Mouse (Mus musculus): ENCODE data around the gene Auts2. TPM values are rescaled to one million over a fixed set of nuclear protein-coding genes. Genes with fewer than 3 reads are reported as not detected.

Auts2 gene
- polyA plus RNA-seq, 1 experiment from 2014 or later = 47.7 TPM

DNA sequence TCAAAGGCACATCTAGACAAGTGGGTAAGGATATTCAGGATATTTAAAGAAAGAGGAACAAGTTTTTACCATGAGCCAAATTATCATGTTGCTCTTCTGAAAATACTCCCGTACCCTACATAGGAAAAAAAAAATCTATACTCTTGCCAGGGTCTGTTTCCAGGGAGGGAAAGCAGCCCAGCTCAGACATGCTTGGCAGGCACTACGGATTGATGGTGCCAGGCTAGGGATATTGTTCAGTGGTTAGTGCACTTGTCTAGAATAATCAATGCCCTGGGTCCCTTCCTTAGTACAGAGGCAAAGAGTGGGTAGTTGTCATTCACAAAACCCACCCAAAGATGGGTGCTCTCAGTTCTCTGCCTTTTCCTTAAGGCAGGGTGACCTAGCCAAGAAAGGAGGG lies 90.8 kb downstream of the Auts2 start:
- Histone ChIP-seq H3K4me1 (ENCODE audit: control insufficient read depth, insufficient read depth, low read length) (peaks cover 5% of the 10 kb centered on the region; the same call in 1 of the 2 replicates), H3K36me3 (ENCODE audit: control insufficient read depth, insufficient read depth, low read length) (no peaks in the 10 kb centered on the region), H3K9me3 (ENCODE audit: control insufficient read depth, low read depth, low read length) (no peaks in the 10 kb centered on the region), H3K4me3 (ENCODE audit: low read depth, low read length) (no peak overlapping the region), H3K4me2 (replicated peaks; ENCODE audit: low read depth, low read length) (no peak overlapping the region), H3K27ac (ENCODE audit: low read length) (no peak overlapping the region), H3K27me3 (ENCODE audit: control insufficient read depth, insufficient read depth, low read length) (no peaks in the 10 kb centered on the region), H3K9ac (replicated peaks; ENCODE audit: low read depth, low read length) (no peak overlapping the region)
- 87% methylated on average over 2 of the region's 2 CpGs for WGBS
- no peak for ATAC-seq (ENCODE audit: insufficient number of reproducible peaks, insufficient read depth, low FRiP score, low read depth)

DNA sequence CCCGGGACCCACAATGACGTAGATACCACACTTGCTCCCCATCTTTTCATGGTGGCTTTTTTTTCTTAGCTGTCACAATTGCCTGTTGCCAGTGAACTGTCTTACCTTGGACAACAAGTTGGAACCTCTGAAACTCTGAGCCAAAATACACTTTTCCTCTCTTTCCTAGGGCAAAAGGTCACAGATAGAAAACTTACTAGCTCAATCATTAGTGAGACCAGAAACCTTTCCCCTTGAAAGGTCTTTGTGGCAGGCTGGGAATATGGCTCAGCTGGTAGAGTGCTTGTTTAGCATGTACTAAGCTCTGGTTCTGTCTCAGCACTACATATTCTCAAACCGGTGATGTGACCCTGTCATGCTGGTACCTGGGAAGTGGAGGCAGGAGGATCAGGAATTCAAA lies 93.1 kb downstream of the Auts2 start:
- Histone ChIP-seq H3K9me3 (ENCODE audit: control insufficient read depth, low read depth, low read length) (no peaks in the 10 kb centered on the region), H3K27ac (ENCODE audit: low read length) (no peak overlapping the region), H3K4me1 (ENCODE audit: control insufficient read depth, insufficient read depth, low read length) (peaks cover 9% of the 10 kb centered on the region; the same call in 1 of the 2 replicates), H3K4me2 (replicated peaks; ENCODE audit: low read depth, low read length) (no peak overlapping the region), H3K36me3 (ENCODE audit: control insufficient read depth, insufficient read depth, low read length) (no peaks in the 10 kb centered on the region), H3K9ac (replicated peaks; ENCODE audit: low read depth, low read length) (no peak overlapping the region), H3K27me3 (ENCODE audit: control insufficient read depth, insufficient read depth, low read length) (no peaks in the 10 kb centered on the region), H3K4me3 (ENCODE audit: low read depth, low read length) (no peak overlapping the region)
- 98% methylated on average over 3 of the region's 3 CpGs for WGBS
- ATAC-seq (ENCODE audit: insufficient number of reproducible peaks, insufficient read depth, low FRiP score, low read depth) = no peak

DNA sequence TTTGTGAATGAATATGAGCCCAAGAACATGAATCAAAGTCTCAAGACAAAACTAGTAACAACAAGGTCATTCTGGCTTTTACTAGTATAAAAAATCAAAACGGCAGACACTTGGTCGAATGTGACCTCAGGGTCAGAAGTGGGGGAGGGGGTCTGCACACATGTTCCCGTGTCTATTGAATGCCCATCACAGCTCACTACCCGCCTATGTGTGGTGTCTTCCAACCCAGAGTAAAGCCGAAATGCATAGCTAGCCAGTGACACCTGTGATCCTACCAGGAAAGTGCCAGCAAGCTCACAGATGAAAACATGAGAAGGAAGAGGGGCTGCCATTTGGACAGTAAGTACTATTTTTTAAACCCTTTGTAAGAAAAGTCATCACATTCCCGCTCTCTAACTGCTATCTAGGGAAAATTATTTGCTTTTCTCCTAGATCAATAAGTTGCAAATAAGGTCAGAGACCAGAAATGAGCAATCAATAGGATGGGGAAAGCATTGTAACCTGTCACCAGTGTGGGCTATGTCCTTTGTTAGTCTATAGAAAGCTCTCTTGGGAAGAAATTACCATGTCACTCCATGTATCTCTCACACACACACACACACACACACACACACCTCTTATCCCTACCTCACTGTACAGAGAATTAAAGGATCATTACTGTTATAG lies 94.6 kb downstream of the Auts2 start:
- no peak for ATAC-seq (ENCODE audit: insufficient number of reproducible peaks, insufficient read depth, low FRiP score, low read depth)
- peaks cover 9% of the 10 kb centered on the region; the same call in 1 of the 2 replicates for H3K4me1 ChIP-seq (ENCODE audit: control insufficient read depth, insufficient read depth, low read length)
- H3K27me3 ChIP-seq (ENCODE audit: control insufficient read depth, insufficient read depth, low read length) = no peaks in the 10 kb centered on the region
- H3K27ac ChIP-seq (ENCODE audit: low read length) = no peak overlapping the region
- no peak overlapping the region for H3K9ac ChIP-seq (replicated peaks; ENCODE audit: low read depth, low read length)
- no peaks in the 10 kb centered on the region for H3K9me3 ChIP-seq (ENCODE audit: control insufficient read depth, low read depth, low read length)
- WGBS = 61% methylated on average over 6 of the region's 6 CpGs
- H3K4me2 ChIP-seq (replicated peaks; ENCODE audit: low read depth, low read length) = no peak overlapping the region
- H3K4me3 ChIP-seq (ENCODE audit: low read depth, low read length) = no peak overlapping the region
- no peaks in the 10 kb centered on the region for H3K36me3 ChIP-seq (ENCODE audit: control insufficient read depth, insufficient read depth, low read length)

DNA sequence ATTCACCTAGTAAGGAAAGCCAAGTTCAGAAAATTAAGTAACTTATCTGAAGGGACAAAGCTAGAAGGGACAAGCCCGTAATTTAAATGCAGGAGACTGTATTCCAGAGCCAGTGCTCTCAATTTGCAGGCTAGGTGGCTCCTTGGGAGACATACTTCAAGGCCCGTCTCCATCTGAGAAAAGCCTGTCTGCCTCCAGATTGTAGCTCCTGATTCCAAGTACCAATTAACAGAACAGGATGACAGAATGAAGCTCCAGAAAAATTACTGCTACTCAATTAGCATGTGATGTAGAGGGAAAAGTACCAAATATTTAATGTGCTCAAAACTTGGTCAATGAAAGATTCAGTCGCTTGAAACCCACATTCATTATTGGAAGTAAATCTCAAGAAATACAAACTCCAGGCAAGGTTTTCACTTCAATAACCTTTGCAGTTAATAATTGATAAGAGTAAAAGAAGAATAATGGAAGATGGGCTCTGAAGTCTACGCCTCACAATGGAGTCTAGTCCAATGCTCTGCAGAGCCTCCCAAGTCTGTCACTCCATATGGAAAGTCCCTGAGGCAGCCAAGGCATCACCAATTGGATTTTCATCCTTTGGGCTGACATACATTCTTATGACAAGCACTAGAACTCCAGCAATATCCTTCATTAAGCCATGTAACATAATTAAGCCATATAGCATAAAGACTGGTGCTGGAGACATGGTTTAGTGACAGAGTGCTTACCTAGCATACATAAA lies 97.8 kb downstream of the Auts2 start:
- Histone ChIP-seq H3K4me1 (ENCODE audit: control insufficient read depth, insufficient read depth, low read length) (0 out of 2 replicates have a peak, but pooled peaks cover 7% of the 10 kb centered on the region), H3K36me3 (ENCODE audit: control insufficient read depth, insufficient read depth, low read length) (no peaks in the 10 kb centered on the region), H3K4me3 (ENCODE audit: low read depth, low read length) (no peak overlapping the region), H3K4me2 (replicated peaks; ENCODE audit: low read depth, low read length) (no peak overlapping the region), H3K9ac (replicated peaks; ENCODE audit: low read depth, low read length) (no peak overlapping the region), H3K27ac (ENCODE audit: low read length) (no peak overlapping the region), H3K27me3 (ENCODE audit: control insufficient read depth, insufficient read depth, low read length) (no peaks in the 10 kb centered on the region), H3K9me3 (ENCODE audit: control insufficient read depth, low read depth, low read length) (no peaks in the 10 kb centered on the region)
- WGBS = 79% methylated on average over 4 of the region's 4 CpGs
- ATAC-seq (ENCODE audit: insufficient number of reproducible peaks, insufficient read depth, low FRiP score, low read depth) = no peak

DNA sequence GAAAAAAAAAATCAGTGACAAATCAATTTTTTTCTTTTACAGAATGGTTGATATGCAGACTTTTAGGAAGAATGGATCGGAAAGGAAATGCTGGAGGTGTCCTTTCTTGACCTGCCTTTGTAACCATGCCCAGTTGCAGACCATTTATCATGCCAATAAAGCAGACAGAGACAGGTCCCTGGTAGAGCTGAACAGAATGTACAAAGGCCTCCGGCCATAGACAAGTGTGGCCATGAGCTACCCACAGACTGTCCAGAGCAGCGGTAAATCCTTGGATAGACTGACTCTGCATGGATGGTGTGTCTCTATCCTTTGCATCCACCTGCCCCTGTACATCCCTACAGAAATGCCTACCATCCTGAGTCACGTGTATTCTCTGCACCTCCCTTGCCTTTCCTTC lies 100.2 kb downstream of the Auts2 start:
- no peaks in the 10 kb centered on the region for H3K9me3 ChIP-seq (ENCODE audit: control insufficient read depth, low read depth, low read length)
- H3K27me3 ChIP-seq (ENCODE audit: control insufficient read depth, insufficient read depth, low read length) = no peaks in the 10 kb centered on the region
- H3K27ac ChIP-seq (ENCODE audit: low read length) = no peak overlapping the region
- H3K4me1 ChIP-seq (ENCODE audit: control insufficient read depth, insufficient read depth, low read length) = peaks cover 13% of the 10 kb centered on the region
- H3K4me2 ChIP-seq (replicated peaks; ENCODE audit: low read depth, low read length) = no peak overlapping the region
- H3K4me3 ChIP-seq (ENCODE audit: low read depth, low read length) = no peak overlapping the region
- 72% methylated on average over 4 of the region's 4 CpGs for WGBS
- H3K9ac ChIP-seq (replicated peaks; ENCODE audit: low read depth, low read length) = no peak overlapping the region
- ATAC-seq (ENCODE audit: insufficient number of reproducible peaks, insufficient read depth, low FRiP score, low read depth) = no peak
- no peaks in the 10 kb centered on the region for H3K36me3 ChIP-seq (ENCODE audit: control insufficient read depth, insufficient read depth, low read length)

DNA sequence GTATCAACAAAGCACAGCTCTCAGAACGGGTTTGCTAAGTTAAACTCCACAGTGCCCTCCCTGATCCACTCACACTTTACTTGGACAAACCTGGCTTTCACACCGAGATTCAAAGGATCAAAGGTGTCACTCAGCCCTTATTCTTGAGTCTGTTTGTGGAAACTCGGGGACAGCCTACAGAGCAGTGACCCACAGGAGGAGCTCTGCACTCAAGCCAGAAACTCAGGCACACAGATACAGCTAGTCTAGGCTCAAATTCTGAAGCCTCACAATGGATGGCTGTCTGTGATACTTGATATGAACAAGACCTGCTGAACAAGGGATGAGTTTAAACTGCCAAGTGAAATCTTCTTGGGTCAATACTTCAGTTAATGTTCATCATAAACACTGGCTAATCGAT lies 104.7 kb downstream of the Auts2 start:
- no peaks in the 10 kb centered on the region for H3K9me3 ChIP-seq (ENCODE audit: control insufficient read depth, low read depth, low read length)
- WGBS = 37% methylated on average over 4 of the region's 4 CpGs
- no peaks in the 10 kb centered on the region for H3K27me3 ChIP-seq (ENCODE audit: control insufficient read depth, insufficient read depth, low read length)
- no peaks in the 10 kb centered on the region for H3K36me3 ChIP-seq (ENCODE audit: control insufficient read depth, insufficient read depth, low read length)
- no peak overlapping the region for H3K4me3 ChIP-seq (ENCODE audit: low read depth, low read length)
- no peak for ATAC-seq (ENCODE audit: insufficient number of reproducible peaks, insufficient read depth, low FRiP score, low read depth)
- no peak overlapping the region for H3K27ac ChIP-seq (ENCODE audit: low read length)
- H3K9ac ChIP-seq (replicated peaks; ENCODE audit: low read depth, low read length) = no peak overlapping the region
- no peak overlapping the region for H3K4me2 ChIP-seq (replicated peaks; ENCODE audit: low read depth, low read length)
- H3K4me1 ChIP-seq (ENCODE audit: control insufficient read depth, insufficient read depth, low read length) = peaks cover 18% of the 10 kb centered on the region

DNA sequence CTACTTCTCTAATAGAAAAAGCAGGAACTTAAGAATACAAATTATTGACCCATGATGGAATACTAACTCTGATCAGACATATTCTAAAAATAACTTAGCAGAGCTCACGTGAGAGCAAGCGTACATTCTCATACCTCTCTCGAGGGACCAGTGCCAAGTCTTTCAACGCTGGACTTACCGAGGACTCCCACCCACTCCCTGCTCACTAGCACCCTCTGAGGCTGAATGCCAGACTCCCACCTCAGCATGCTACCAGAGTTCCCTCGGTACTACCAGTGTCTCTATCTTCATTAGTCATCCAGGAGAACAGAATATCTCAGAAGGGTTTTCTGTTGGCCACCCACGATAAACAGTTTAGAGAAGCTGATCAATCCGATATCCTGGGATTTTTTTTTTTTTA lies 105.2 kb downstream of the Auts2 start:
- Histone ChIP-seq H3K36me3 (ENCODE audit: control insufficient read depth, insufficient read depth, low read length) (no peaks in the 10 kb centered on the region), H3K4me3 (ENCODE audit: low read depth, low read length) (no peak overlapping the region), H3K9ac (replicated peaks; ENCODE audit: low read depth, low read length) (no peak overlapping the region), H3K9me3 (ENCODE audit: control insufficient read depth, low read depth, low read length) (no peaks in the 10 kb centered on the region), H3K27me3 (ENCODE audit: control insufficient read depth, insufficient read depth, low read length) (no peaks in the 10 kb centered on the region), H3K27ac (ENCODE audit: low read length) (no peak overlapping the region), H3K4me2 (replicated peaks; ENCODE audit: low read depth, low read length) (no peak overlapping the region), H3K4me1 (ENCODE audit: control insufficient read depth, insufficient read depth, low read length) (peaks cover 17% of the 10 kb centered on the region)
- WGBS = 24% methylated on average over 8 of the region's 8 CpGs
- ATAC-seq (ENCODE audit: insufficient number of reproducible peaks, insufficient read depth, low FRiP score, low read depth) = no peak

DNA sequence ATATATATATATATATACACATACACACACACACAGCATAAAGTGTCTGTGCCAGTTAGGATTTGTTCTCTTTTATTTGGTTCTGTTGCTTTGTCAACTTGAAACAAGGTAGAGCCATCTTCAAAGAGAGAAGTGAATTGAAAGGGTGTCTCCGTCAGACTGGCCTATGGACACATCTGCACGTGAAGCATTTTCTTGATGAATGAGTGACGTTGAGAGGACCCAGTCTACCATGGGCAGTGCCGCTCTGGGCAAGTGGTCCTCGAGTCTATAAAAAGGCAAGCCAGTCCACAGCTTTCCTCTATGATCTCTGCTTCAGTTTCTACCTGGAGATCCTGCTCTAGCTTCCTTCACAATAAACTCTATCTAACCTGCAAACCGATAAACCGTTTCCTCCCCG lies 105.7 kb downstream of the Auts2 start:
- Histone ChIP-seq H3K4me1 (ENCODE audit: control insufficient read depth, insufficient read depth, low read length) (peaks cover 14% of the 10 kb centered on the region), H3K4me3 (ENCODE audit: low read depth, low read length) (no peak overlapping the region), H3K9me3 (ENCODE audit: control insufficient read depth, low read depth, low read length) (no peaks in the 10 kb centered on the region), H3K9ac (replicated peaks; ENCODE audit: low read depth, low read length) (no peak overlapping the region), H3K4me2 (replicated peaks; ENCODE audit: low read depth, low read length) (no peak overlapping the region), H3K36me3 (ENCODE audit: control insufficient read depth, insufficient read depth, low read length) (no peaks in the 10 kb centered on the region), H3K27me3 (ENCODE audit: control insufficient read depth, insufficient read depth, low read length) (no peaks in the 10 kb centered on the region), H3K27ac (ENCODE audit: low read length) (no peak overlapping the region)
- ATAC-seq (ENCODE audit: insufficient number of reproducible peaks, insufficient read depth, low FRiP score, low read depth) = no peak
- 83% methylated on average over 8 of the region's 8 CpGs for WGBS

Data from stomach, embryonic 14.5 days (tissue).